Mouse (Mus musculus): ENCODE data around the gene Scap. TPM values are rescaled to one million over a fixed set of nuclear protein-coding genes. Genes with fewer than 3 reads are reported as not detected.
"Not testable (repeated sequence)": the region's sequence is repeated elsewhere in the genome, so short reads cannot be mapped to it uniquely, and the experiment has no call there.

Scap gene
- polyA plus RNA-seq, 1 experiment from 2014 or later = 26.8 TPM

DNA sequence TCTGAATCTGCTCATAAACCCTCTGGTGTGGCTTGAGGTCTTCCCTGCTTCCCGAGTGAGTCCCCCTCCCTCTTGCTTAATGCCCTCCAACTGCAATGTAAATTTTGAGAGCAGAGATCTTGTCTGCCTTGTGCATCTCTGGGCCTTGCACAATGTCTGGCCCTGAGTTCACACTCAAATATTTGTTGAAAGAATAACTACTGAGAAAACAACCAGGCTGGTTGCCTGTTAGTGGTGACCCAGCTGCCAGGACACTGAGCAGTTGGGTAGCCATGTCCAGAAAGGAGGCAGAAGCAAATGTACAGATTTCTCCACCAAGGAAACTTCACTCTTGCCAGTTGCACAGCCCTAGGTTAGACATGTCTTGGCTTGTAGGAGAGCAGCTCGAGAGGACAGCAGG is 25.3 kb downstream of the Scap start:
- H3K27ac ChIP-seq (replicated peaks) = peak overlapping the region; percentile 24; the same call in 1 of the 2 replicates
- no peak overlapping the region for H3K9ac ChIP-seq
- H3K27me3 ChIP-seq = no peaks in the 10 kb centered on the region
- peak; percentile 61; the same call in 1 of the 2 replicates for ATAC-seq (ENCODE audit: insufficient read depth)
- no peak overlapping the region for H3K4me3 ChIP-seq (replicated peaks)
- 0 out of 2 replicates have a peak, but pooled peaks cover 3% of the 10 kb centered on the region for H3K4me1 ChIP-seq (replicated peaks)
- peaks cover 9% of the 10 kb centered on the region for H3K36me3 ChIP-seq (replicated peaks)
- 64% methylated on average over 2 of the region's 2 CpGs for WGBS (ENCODE audit: insufficient replicate concordance)
- H3K4me2 ChIP-seq = no peak overlapping the region
- H3K9me3 ChIP-seq (replicated peaks) = no peaks in the 10 kb centered on the region

DNA sequence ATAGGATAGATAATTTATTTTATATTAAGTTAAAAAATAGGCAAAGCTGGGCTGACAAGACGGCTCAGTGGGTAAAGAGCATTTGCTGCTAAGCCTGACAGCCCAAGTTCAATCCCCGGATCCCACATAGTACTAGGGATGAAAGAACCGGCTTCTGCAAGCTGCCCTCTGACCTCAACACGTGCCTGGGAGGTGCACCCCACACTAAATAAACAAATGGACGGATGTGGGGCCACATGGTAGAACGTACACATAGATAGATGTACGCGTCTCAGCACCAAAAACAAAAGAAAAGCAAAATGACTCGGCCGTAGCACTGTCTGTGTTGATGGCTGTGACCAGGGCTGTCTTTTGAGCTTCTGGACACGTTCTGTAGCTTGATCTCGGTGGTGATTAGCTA is 28.2 kb downstream of the Scap start:
- Histone ChIP-seq H3K9me3 (replicated peaks) (no peaks in the 10 kb centered on the region), H3K9ac (no peak overlapping the region), H3K36me3 (replicated peaks) (peaks cover 29% of the 10 kb centered on the region), H3K27me3 (no peaks in the 10 kb centered on the region), H3K27ac (replicated peaks) (peak overlapping the region; percentile 54; the same call in 1 of the 2 replicates), H3K4me1 (replicated peaks) (0 out of 2 replicates have a peak, but pooled peaks cover 3% of the 10 kb centered on the region), H3K4me2 (no peak overlapping the region), H3K4me3 (replicated peaks) (no peak overlapping the region)
- ATAC-seq (ENCODE audit: insufficient read depth) = peak; percentile 32; the same call in 1 of the 2 replicates
- 60% methylated on average over 12 of the region's 12 CpGs for WGBS (ENCODE audit: insufficient replicate concordance)

DNA sequence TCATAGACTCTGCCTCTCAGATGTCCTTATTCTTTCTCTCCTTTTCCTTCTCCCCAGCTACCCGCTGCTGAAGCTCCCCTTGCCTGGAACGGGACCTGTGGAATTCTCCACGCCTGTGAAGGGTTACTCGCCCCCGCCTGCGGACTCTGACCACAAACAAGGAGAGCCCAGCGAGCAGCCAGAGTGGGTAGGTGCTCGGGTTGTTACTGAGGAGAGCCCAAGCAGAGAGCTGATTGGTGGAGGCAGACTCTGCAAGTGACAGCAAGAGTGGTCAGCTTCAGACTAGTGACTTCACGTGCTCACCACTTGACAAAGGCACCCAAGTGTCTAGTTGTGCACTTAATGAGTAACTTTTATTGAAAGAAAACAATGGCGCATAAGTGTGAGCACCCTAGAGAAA is 29.2 kb downstream of the Scap start:
- Histone ChIP-seq H3K27me3 (no peaks in the 10 kb centered on the region), H3K9me3 (replicated peaks) (no peaks in the 10 kb centered on the region), H3K4me3 (replicated peaks) (no peak overlapping the region), H3K4me1 (replicated peaks) (0 out of 2 replicates have a peak, but pooled peaks cover 3% of the 10 kb centered on the region), H3K9ac (no peak overlapping the region), H3K27ac (replicated peaks) (peak overlapping the region; percentile 54), H3K36me3 (replicated peaks) (peaks cover 29% of the 10 kb centered on the region), H3K4me2 (no peak overlapping the region)
- ATAC-seq (ENCODE audit: insufficient read depth) = peak; percentile 65
- WGBS (ENCODE audit: insufficient replicate concordance) = 74% methylated on average over 10 of the region's 10 CpGs

DNA sequence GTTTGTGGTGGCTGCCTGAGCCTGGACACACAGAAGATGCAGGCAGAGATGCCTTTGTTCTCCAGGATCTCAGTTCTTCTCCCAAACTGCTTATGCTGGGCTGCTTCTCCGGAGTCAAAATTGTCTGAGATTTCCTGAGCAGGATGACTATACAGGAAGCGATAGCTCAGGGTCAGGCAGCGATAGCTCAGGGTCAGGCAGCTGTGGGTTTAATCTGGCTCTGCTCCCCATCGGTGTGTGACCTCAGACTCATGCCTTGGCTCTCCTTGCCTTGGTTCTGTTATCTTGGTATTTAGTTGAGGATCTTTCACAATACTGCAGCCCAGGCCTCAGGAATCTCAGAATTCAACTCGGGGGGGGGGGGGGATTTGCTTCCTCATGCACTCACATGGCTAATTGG is 33.7 kb downstream of the Scap start:
- no peak overlapping the region for H3K4me3 ChIP-seq (replicated peaks)
- H3K27ac ChIP-seq (replicated peaks) = no peak overlapping the region
- no peak for ATAC-seq (ENCODE audit: insufficient read depth)
- 51% methylated on average over 5 of the region's 5 CpGs for WGBS (ENCODE audit: insufficient replicate concordance)
- H3K36me3 ChIP-seq (replicated peaks) = peaks cover 29% of the 10 kb centered on the region
- no peak overlapping the region for H3K4me2 ChIP-seq
- H3K27me3 ChIP-seq = no peaks in the 10 kb centered on the region
- H3K9ac ChIP-seq = no peak overlapping the region
- H3K4me1 ChIP-seq (replicated peaks) = 0 out of 2 replicates have a peak, but pooled peaks cover 3% of the 10 kb centered on the region
- no peaks in the 10 kb centered on the region for H3K9me3 ChIP-seq (replicated peaks)

DNA sequence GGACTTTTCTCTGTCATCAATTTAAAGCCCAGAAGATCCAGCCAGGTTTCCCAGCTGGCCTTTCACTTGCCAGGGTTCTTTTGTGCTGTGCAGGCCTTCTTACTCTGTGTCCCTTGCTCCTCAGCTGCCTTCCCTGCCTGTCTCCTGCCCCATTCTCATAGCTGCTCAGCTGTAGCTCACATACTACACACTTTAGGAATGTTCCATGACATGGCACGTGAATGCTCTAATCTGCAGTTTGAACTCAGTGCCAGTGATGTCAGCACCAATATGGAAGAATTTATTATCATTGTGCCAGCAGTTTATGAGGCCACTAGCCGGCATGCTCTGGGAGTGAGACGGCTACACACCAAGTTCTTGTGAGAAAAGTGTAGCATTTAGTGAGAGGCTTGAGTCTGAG is 36.8 kb downstream of the Scap start:
- Histone ChIP-seq H3K4me2 (no peak overlapping the region), H3K4me1 (replicated peaks) (no peaks in the 10 kb centered on the region), H3K4me3 (replicated peaks) (no peak overlapping the region), H3K27ac (replicated peaks) (no peak overlapping the region), H3K9ac (no peak overlapping the region), H3K36me3 (replicated peaks) (peaks cover 41% of the 10 kb centered on the region), H3K27me3 (no peaks in the 10 kb centered on the region), H3K9me3 (replicated peaks) (no peaks in the 10 kb centered on the region)
- whole genome bisulfite sequencing (ENCODE audit: insufficient replicate concordance) = 70% methylated on average over 3 of the region's 3 CpGs
- no peak for ATAC-seq (ENCODE audit: insufficient read depth)

DNA sequence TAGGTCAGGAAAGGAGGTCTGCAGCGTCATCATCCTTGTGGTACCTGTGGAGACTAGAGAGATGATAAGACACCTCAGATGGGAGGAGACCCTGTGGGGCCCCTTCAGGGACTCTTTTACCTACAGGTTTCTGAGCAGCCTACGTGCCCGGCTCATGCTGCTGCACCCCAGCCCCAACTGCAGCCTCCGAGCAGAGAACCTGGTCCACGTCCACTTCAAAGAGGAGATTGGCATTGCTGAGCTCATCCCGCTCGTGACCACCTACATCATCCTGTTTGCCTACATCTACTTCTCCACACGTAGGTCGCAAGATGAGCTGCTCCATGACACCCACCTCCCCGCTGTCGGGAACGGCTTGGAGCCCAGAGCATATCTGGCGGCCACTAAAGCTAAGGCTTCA is 40.8 kb downstream of the Scap start:
- Histone ChIP-seq H3K27me3 (no peaks in the 10 kb centered on the region), H3K27ac (replicated peaks) (no peak overlapping the region), H3K4me3 (replicated peaks) (no peak overlapping the region), H3K36me3 (replicated peaks) (peaks cover 56% of the 10 kb centered on the region), H3K9ac (no peak overlapping the region), H3K4me2 (no peak overlapping the region), H3K4me1 (replicated peaks) (no peaks in the 10 kb centered on the region), H3K9me3 (replicated peaks) (no peaks in the 10 kb centered on the region)
- 81% methylated on average over 13 of the region's 13 CpGs for WGBS (ENCODE audit: insufficient replicate concordance)
- ATAC-seq (ENCODE audit: insufficient read depth) = no peak

DNA sequence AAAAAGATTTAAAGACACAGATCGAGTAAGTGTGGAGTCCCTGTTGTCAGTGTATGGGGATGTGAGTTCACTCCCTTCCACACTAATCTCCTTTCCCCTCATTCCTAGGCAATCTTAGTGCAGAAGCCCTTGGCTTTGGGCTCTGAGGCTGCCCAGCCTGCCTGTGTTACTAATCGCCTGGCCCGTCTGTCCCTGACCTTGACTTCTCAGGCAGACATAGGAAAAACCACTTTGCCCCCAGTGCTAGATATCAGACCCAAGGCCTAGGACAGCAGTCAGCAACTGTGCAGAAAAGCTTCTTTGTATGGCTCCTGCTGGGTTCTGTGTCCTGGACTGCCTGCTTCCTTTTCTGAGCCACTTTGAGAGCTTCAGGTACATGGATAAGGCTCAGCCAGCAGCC is 42.6 kb downstream of the Scap start:
- 0 out of 2 replicates have a peak, but pooled peaks cover 4% of the 10 kb centered on the region for H3K4me1 ChIP-seq (replicated peaks)
- H3K4me3 ChIP-seq (replicated peaks) = no peak overlapping the region
- no peak overlapping the region for H3K9ac ChIP-seq
- H3K9me3 ChIP-seq (replicated peaks) = no peaks in the 10 kb centered on the region
- whole genome bisulfite sequencing (ENCODE audit: insufficient replicate concordance) = 79% methylated on average over 3 of the region's 3 CpGs
- peaks cover 69% of the 10 kb centered on the region for H3K36me3 ChIP-seq (replicated peaks)
- H3K27ac ChIP-seq (replicated peaks) = no peak overlapping the region
- H3K4me2 ChIP-seq = no peak overlapping the region
- no peak for ATAC-seq (ENCODE audit: insufficient read depth)
- no peaks in the 10 kb centered on the region for H3K27me3 ChIP-seq

DNA sequence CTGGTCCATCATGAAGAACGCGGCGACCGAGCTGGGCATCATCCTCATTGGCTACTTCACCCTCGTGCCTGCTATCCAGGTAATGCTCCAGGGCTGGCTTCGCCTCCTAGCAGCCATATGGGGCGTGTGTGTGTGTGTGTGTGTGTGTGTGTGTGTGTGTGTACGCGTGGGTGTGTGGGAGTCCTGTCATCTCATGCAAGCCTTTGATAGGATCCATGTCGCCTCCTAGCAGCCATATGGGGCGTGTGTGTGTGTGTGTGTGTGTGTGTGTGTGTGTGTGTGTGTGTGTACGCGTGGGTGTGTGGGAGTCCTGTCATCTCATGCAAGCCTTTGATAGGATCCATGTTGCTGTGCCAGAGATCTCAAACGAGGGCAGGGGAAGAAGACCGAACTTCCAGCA is 44.6 kb downstream of the Scap start:
- 71% methylated on average over 15 of the region's 15 CpGs for WGBS (ENCODE audit: insufficient replicate concordance)
- not testable (repeated sequence) for H3K27me3 ChIP-seq; H3K4me1 ChIP-seq (replicated peaks); ATAC-seq (ENCODE audit: insufficient read depth); H3K9me3 ChIP-seq (replicated peaks); H3K9ac ChIP-seq; H3K4me2 ChIP-seq; H3K4me3 ChIP-seq (replicated peaks); H3K27ac ChIP-seq (replicated peaks)
- peaks cover 75% of the 10 kb centered on the region for H3K36me3 ChIP-seq (replicated peaks)

DNA sequence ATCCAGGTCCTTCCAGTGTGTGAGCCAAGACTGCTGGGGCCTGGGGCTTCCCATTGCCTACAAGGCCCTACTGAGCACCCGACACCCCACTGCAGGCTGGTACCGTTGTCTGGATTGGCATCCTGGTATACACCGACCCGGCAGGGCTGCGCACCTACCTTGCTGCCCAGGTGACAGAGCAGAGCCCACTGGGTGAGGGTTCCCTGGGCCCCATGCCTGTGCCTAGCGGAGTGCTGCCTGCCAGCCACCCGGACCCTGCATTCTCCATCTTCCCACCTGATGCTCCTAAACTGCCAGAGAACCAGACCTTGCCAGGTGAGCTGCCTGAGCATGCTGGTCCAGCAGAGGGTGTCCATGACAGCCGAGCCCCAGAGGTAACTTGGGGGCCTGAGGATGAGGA is 46.3 kb downstream of the Scap start:
- H3K9ac ChIP-seq = no peak overlapping the region
- H3K9me3 ChIP-seq (replicated peaks) = no peaks in the 10 kb centered on the region
- no peak for ATAC-seq (ENCODE audit: insufficient read depth)
- 78% methylated on average over 8 of the region's 8 CpGs for WGBS (ENCODE audit: insufficient replicate concordance)
- 0 out of 2 replicates have a peak, but pooled peaks cover 7% of the 10 kb centered on the region for H3K4me1 ChIP-seq (replicated peaks)
- no peak overlapping the region for H3K27ac ChIP-seq (replicated peaks)
- no peak overlapping the region for H3K4me3 ChIP-seq (replicated peaks)
- no peaks in the 10 kb centered on the region for H3K27me3 ChIP-seq
- no peak overlapping the region for H3K4me2 ChIP-seq
- H3K36me3 ChIP-seq (replicated peaks) = peaks cover 75% of the 10 kb centered on the region

DNA sequence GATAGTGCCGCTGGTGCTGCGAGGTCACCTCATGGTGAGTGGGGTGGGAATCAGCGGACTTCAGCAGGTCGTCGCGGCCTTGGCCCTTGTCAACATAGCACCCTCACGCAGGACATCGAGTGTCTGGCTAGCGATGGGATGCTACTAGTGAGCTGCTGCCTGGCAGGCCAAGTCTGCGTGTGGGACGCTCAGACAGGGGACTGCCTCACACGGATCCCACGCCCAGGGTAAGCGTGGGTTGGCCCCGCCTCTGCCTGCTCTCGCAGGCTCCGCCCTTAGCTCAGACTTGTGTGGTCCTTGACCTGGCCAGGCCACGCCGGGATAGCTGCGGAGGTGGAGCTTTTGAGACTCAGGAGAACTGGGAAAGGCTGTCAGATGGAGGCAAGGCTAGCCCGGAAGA is 47.6 kb downstream of the Scap start:
- WGBS (ENCODE audit: insufficient replicate concordance) = 65% methylated on average over 21 of the region's 21 CpGs
- Histone ChIP-seq H3K36me3 (replicated peaks) (peaks cover 87% of the 10 kb centered on the region), H3K9ac (no peak overlapping the region), H3K27ac (replicated peaks) (no peak overlapping the region), H3K4me3 (replicated peaks) (no peak overlapping the region), H3K4me2 (no peak overlapping the region), H3K27me3 (no peaks in the 10 kb centered on the region), H3K4me1 (replicated peaks) (0 out of 2 replicates have a peak, but pooled peaks cover 7% of the 10 kb centered on the region), H3K9me3 (replicated peaks) (no peaks in the 10 kb centered on the region)
- ATAC-seq (ENCODE audit: insufficient read depth) = 0 out of 2 replicates have a peak, but pooled peaks have one; percentile 5

DNA sequence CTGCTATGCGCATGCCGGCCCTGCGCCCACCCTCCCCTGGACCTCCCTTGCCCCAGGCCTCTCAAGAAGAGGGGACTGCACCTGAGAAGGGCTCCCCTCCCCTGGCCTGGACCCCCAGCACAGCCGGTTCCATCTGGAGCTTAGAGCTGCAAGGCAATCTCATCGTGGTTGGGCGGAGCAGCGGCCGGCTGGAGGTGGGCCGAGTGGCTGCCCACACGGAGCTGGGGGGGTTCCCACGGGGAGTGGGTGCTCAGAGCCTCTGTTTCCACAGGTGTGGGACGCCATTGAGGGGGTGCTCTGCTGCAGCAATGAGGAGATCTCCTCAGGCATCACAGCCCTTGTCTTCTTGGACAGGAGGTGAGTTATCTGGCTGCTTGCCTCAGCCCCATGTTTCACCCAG is 48.2 kb downstream of the Scap start:
- H3K4me3 ChIP-seq (replicated peaks) = no peak overlapping the region
- no peak overlapping the region for H3K27ac ChIP-seq (replicated peaks)
- no peak for ATAC-seq (ENCODE audit: insufficient read depth)
- no peaks in the 10 kb centered on the region for H3K27me3 ChIP-seq
- H3K4me2 ChIP-seq = no peak overlapping the region
- H3K4me1 ChIP-seq (replicated peaks) = 0 out of 2 replicates have a peak, but pooled peaks cover 7% of the 10 kb centered on the region
- H3K9ac ChIP-seq = no peak overlapping the region
- WGBS (ENCODE audit: insufficient replicate concordance) = 82% methylated on average over 12 of the region's 12 CpGs
- no peaks in the 10 kb centered on the region for H3K9me3 ChIP-seq (replicated peaks)
- H3K36me3 ChIP-seq (replicated peaks) = peaks cover 87% of the 10 kb centered on the region

DNA sequence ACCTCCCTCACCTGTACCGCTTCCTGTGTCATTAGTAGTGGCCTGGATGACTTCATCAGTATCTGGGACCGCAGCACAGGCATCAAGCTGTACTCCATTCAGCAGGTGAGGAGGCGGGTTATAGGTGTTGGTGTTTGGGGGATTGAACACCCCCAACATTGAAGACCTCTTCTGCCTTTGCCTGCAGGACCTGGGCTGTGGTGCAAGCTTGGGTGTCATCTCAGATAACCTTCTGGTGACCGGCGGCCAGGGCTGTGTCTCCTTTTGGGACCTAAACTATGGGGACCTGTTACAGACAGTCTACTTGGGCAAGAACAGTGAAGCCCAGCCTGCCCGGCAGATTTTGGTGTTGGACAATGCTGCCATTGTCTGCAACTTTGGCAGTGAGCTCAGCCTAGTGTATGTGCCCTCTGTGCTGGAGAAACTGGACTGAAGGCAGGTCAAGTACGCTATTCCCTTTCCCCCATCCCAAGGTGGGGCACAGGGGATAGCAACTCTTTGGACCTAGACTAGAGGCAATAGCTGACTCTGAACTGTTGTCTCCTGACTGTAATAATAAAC is 51.4 kb downstream of the Scap start:
- WGBS (ENCODE audit: insufficient replicate concordance) = 79% methylated on average over 7 of the region's 7 CpGs
- H3K27ac ChIP-seq (replicated peaks) = no peak overlapping the region
- H3K9ac ChIP-seq = no peak overlapping the region
- H3K27me3 ChIP-seq = no peaks in the 10 kb centered on the region
- ATAC-seq (ENCODE audit: insufficient read depth) = no peak
- no peak overlapping the region for H3K4me2 ChIP-seq
- H3K9me3 ChIP-seq (replicated peaks) = no peaks in the 10 kb centered on the region
- H3K4me3 ChIP-seq (replicated peaks) = no peak overlapping the region
- H3K36me3 ChIP-seq (replicated peaks) = peaks cover 89% of the 10 kb centered on the region
- H3K4me1 ChIP-seq (replicated peaks) = 0 out of 2 replicates have a peak, but pooled peaks cover 7% of the 10 kb centered on the region
